Mouse (Mus musculus) lung, adult 2 months (tissue): Measurements from ENCODE around the gene Taf1a.

ENCODE experiments used
- CTCF ChIP-seq: fragments of 200-500 bp; IDR thresholded peaks from 2 replicates; pipeline ENCODE4 v1.5.1; 2011; ENCODE audit warnings: mild to moderate bottlenecking, low read length, control low read depth; ENCODE audit not compliant: insufficient read depth
- POLR2A ChIP-seq: fragments of 200-500 bp; IDR thresholded peaks from 2 replicates; pipeline ENCODE4 v1.6.1; 2011; ENCODE audit warnings: low read depth, mild to moderate bottlenecking, control low read depth, low read length, borderline replicate concordance; ENCODE audit errors: extremely low read depth

DNA sequence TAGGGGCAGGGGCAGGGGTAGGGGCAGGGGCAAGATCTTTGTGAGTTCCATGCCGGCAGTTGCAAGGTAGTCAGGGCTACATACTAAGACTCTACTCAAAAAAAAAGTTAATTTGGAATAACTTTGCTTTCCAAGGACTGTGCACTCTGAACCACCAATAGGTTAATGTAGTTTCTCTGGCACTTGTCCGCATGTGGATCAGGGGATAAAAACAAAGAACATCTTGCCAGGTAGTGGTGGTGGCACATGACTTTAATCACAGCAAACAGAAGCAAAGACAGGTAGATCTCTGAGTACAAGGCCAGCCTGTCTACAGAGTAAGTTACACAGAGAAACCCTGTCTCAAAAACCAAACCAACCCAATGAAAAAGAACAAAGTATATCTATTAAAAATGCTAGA lies 6.2 kb upstream of the Taf1a start:
- TF ChIP-seq POLR2A (no peak), CTCF (no peak)
